Comparison of ENCODE assay signal across 8 mouse cellular contexts in genomic region chr16:46496889-46497685, GRCm38 (mm10). TPM values are rescaled to one million over a fixed set of nuclear protein-coding genes. Genes with fewer than 3 reads are reported as not detected.
A peak's percentile ranks its signal among the peaks of the same experiment; 100 is the strongest.
DNase-seq lines count a peak whose midpoint lies in the region; ATAC-seq lines count a peak whose summit lies in the region.

No protein-coding gene starts in this region.

- ATAC-seq in inflammation-experienced regulatory T-cells, adult 6 months = peak; percentile 55
- peak; percentile 46 for ATAC-seq in megakaryocyte, adult 5-6 weeks (ENCODE audit: poor library complexity, severe bottlenecking)

- peak; percentile 92 to 95 for DNase-seq in adrenal gland, adult 18-20 months (ENCODE audit: low spot score in 2 of 2)
- DNase-seq in embryo, embryonic 10 days (ENCODE audit: low spot score) = peak; percentile 93
- peak; percentile 94 for DNase-seq in gastrocnemius, postnatal 25 days
- DNase-seq in left cerebral cortex, adult 8-10 months (ENCODE audit: low spot score in 2 of 2) = peak; percentile 71 to 91
- DNase-seq in right cerebral cortex, postnatal 14 days = peak; percentile 93
- DNase-seq in urinary bladder, postnatal 36 days (ENCODE audit: low spot score in 2 of 2) = peak; percentile 74 to 90

RNA-seq across cellular contexts. Expression of gene Nectin3, which starts 1.2 kb away (rescaled TPM):
- 10 to 100 TPM; 12.2 to 31.5 TPM for total RNA-seq in adrenal gland, adult 18-20 months (2021)
- total RNA-seq in gastrocnemius, postnatal 25 days (2021) = 1 to 10 TPM; 5.5 to 5.7 TPM
- not detected for polyA plus RNA-seq in inflammation-experienced regulatory T-cells, adult 6 months (2017; shearing (Covaris generic))
- total RNA-seq in left cerebral cortex, adult 8-10 months (2022) = 10 to 100 TPM; 35.6 to 47.8 (median 38.9) TPM
- total RNA-seq in megakaryocyte, adult 5-6 weeks (2015) = 0.07 TPM in 1 of 2 replicates, not detected in the other
- 0.08 TPM in 1 of 2 replicates, not detected in the other for total RNA-seq in megakaryocyte, adult 5-6 weeks (2017)

Comparison
In these comparisons a context has a peak if more than half of its experiments do, and no peak if none do; other contexts are left out.
1. Peak in every context shown above with its lines: DNase-seq and ATAC-seq.
2. RNA of gene Nectin3, which starts 1.2 kb away (total RNA-seq): 35.6 to 47.8 TPM in left cerebral cortex, adult 8-10 months, 12.2 to 31.5 TPM in adrenal gland, adult 18-20 months and 5.5 to 5.7 TPM in gastrocnemius, postnatal 25 days; 0.07 to 0.08 TPM in megakaryocyte, adult 5-6 weeks; every median in the first group is over 4 times any median in the second.